Mouse (Mus musculus) lung, postnatal 0 days (tissue): ENCODE measurements around the gene Wnt10b. TPM values are rescaled to one million over a fixed set of nuclear protein-coding genes. Genes with fewer than 3 reads are reported as not detected.
A peak's percentile ranks its signal among the peaks of the same experiment; 100 is the strongest.

Experiments used
- ATAC-seq: fragments of 200-750 bp; cut with Nextera tagmentation; 2 replicates; pipeline ENCODE4 v1.8.0; 2017; ENCODE audit warnings: moderate library complexity
- DNase-seq: peaks from one replicate; pipeline ENCODE4 v3.0.0-alpha.2; 2016; ENCODE audit warnings: low spot score
- H3K27ac ChIP-seq: fragments of 300-500 bp; sonication (generic); 2 replicates; pipeline ENCODE4 v1.5.1; 2014; ENCODE audit warnings: antibody characterized with exemption, mild to moderate bottlenecking, low read length, mixed read lengths
- H3K27me3 ChIP-seq: fragments of 300-500 bp; sonication (generic); replicated peaks from 2 replicates; pipeline ENCODE4 v1.6.1; 2014; ENCODE audit warnings: low read length, mixed read lengths; ENCODE audit not compliant: insufficient read depth
- H3K36me3 ChIP-seq: fragments of 300-500 bp; sonication (generic); 2 replicates; pipeline ENCODE4 v1.6.1; 2014; ENCODE audit warnings: low read length, mixed read lengths; ENCODE audit not compliant: insufficient read depth
- H3K4me1 ChIP-seq: fragments of 300-500 bp; sonication (generic); 2 replicates; pipeline ENCODE4 v1.6.1; 2014; ENCODE audit warnings: antibody characterized with exemption, low read depth, low read length, mixed read lengths; ENCODE audit not compliant: insufficient read depth
- H3K4me2 ChIP-seq: fragments of 300-500 bp; sonication (generic); replicated peaks from 2 replicates; pipeline ENCODE4 v1.6.1; 2014; ENCODE audit warnings: low read depth, mild to moderate bottlenecking, low read length, moderate library complexity, mixed read lengths
- H3K4me3 ChIP-seq: fragments of 300-500 bp; sonication (generic); 2 replicates; pipeline ENCODE4 v1.5.1; 2014; ENCODE audit warnings: low read depth, low read length
- H3K9ac ChIP-seq: fragments of 300-500 bp; sonication (generic); replicated peaks from 2 replicates; pipeline ENCODE4 v1.6.1; 2014; ENCODE audit warnings: low read depth, mild to moderate bottlenecking
- H3K9me3 ChIP-seq: fragments of 300-500 bp; sonication (generic); 2 replicates; pipeline ENCODE4 v1.6.1; 2016; ENCODE audit warnings: low read length, mixed read lengths
- CTCF ChIP-seq: IDR thresholded peaks from 2 replicates; pipeline ENCODE4 v1.5.1; 2016; ENCODE audit warnings: antibody characterized with exemption, mild to moderate bottlenecking
- EP300 ChIP-seq: IDR thresholded peaks from 2 replicates; pipeline ENCODE4 v1.6.1; 2016; ENCODE audit warnings: antibody characterized with exemption, mild to moderate bottlenecking, control low read depth
- WGBS: fragments of 180-500 bp; shearing (Covaris S2); extraction: QIAGEN DNeasy Blood & Tissue Kit; methylation state at CpG from one replicate; pipeline ENCODE4 v1.1.7; 2014; 5-methylcytosine and 5-hydroxymethylcytosine counted together
- polyA plus RNA-seq: library from polyadenylated mRNA; unstranded; fragments of >200 nt; fragmentation: Nextera tagmentation; extraction: Ambion mirVana; gene quantifications from 2 replicates; pipeline ENCODE4 v1.2.1, GENCODE M21; 2015

Gene Wnt10b
- polyA plus RNA-seq, 1 experiment from 2014 or later = 0.13 TPM

DNA sequence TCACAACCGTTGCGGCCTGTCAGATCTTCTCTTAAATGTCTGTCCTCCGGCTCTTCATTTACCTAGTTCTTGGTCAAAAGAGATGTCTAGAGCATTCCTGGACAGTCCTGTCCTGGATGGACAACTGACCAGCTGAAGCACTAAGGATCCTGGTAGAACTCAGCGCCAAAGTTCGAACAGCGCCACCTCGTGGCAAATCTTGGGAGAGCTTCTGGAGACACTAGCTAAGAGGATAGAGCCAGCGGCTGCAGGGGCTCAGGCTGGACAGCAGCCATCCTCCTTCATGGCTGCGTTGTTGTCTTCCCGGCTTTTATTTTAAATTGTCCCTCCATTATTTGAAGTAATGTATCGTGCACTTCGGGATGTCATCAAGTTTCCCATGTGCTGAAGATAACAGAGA, 21.4 kb upstream of the Wnt10b start:
- Histone ChIP-seq H3K4me2 (no peak overlapping the region), H3K9ac (no peak overlapping the region), H3K27ac (no peak overlapping the region), H3K4me1 (no peaks in the 10 kb centered on the region), H3K9me3 (no peaks in the 10 kb centered on the region), H3K36me3 (no peaks in the 10 kb centered on the region), H3K27me3 (peaks cover 89% of the 10 kb centered on the region), H3K4me3 (no peak overlapping the region)
- peak; percentile 77 for DNase-seq
- peak; percentile 53 for ATAC-seq
- TF ChIP-seq EP300 = no peak
- TF ChIP-seq CTCF = peak; percentile 86
- WGBS = 14% methylated on average over 12 of the region's 12 CpGs

DNA sequence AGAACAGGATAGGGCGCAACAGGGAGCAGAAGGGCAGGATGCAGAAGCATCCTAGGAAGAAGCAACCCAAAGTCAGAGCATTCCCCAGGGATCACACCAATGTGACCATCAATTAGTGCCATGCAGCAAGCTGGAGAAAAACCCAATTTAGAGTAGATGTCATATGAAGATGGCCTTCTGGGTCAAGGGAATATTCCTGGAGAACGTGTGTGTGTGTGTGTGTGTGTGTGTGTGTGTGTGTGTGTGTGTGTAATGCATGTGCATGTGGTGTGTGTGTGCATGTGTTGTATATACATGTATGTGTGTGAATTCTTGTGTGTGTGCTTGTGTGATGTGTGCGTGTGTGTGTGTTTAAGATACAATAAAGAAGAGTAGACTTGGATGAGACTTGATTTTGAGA, 21.0 kb upstream of the Wnt10b start:
- H3K27me3 ChIP-seq = peaks cover 88% of the 10 kb centered on the region
- ATAC-seq = no peak
- TF ChIP-seq CTCF (no peak), EP300 (no peak)

DNA sequence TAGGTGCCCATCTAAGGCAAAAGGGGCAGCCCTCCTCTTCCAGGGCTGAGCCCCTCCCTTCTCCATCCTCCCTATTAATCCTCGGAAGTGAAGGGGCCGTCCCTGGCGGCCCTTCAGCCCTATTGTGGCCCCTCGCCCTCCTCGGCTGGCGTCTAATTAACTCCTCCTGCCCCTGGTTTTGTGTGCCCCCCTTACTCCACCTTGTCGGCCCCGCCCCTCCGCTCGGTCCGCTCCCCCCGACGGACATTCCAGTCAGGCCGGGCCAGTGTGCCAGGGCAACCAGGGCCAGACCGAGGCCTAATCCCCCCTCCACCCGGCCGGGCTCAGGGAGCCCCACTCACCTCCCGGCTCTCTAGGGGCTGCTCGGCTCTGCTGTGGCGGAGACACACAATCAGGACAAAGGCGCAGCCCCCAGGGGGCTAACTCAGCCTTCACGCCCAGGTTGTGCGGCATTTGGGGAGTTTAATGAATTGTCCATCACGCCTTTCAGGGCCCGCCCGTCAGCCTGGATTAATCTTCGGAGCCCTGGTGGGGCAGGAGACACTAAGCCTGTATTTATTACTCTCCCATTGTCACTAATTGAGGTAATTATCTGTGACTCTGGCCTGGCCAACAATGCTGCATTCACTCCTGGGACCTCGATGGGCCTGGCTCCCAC, 20.0 kb upstream of the Wnt10b start:
- TF ChIP-seq CTCF (no peak), EP300 (no peak)
- WGBS = 8% methylated on average over 26 of the region's 28 CpGs
- no peak for DNase-seq

More for the DNA sequence above, 21.0 kb upstream of the Wnt10b start:
- Histone ChIP-seq H3K27ac (no peak overlapping the region), H3K4me2 (no peak overlapping the region), H3K9me3 (no peaks in the 10 kb centered on the region), H3K4me1 (no peaks in the 10 kb centered on the region), H3K4me3 (no peak overlapping the region), H3K9ac (no peak overlapping the region), H3K36me3 (no peaks in the 10 kb centered on the region)
- DNase-seq = no peak
- 53% methylated on average over 3 of the region's 3 CpGs for WGBS

DNA sequence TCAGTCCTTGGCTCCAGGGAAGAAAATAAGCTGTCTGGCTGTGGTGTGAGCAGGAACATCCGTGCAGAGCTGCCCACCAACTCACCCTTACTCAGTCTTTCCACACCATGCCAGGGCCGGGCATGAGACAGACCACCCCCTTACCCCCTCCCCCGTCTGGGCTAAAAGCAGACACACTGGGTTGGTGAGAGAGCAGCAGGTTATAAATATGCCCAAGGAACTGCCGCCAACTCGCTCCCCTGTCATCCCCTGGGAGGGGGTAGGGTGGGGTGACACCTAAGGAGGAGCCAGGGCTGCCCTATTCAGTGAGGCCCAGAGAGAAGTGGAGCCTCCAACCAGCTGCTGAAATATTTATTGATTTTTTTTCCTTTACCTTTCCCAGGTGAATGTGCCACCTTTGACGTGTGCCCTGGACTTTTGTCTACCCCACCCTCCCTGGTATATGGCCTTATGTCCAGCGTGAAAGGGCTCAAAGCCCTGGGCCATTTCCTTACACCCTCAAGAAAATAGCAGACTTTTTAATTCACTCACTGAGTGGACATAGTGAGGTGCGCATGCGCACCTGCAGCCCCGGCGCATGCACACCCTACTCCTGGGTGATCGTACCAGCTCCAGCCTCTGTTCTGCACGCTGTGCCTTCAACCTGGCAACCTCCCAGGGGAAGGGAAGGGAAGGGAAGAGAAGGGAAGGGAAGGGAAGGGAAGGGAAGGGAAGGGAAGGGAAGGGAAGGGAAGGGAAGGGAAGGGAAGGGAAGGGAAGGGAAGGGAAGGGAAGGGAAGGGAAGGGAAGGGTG, 19.0 kb upstream of the Wnt10b start:
- no peaks in the 10 kb centered on the region for H3K36me3 ChIP-seq
- H3K27ac ChIP-seq = no peak overlapping the region
- no peaks in the 10 kb centered on the region for H3K9me3 ChIP-seq
- TF ChIP-seq EP300 = no peak
- TF ChIP-seq CTCF = no peak
- no peak overlapping the region for H3K4me3 ChIP-seq
- H3K4me1 ChIP-seq = peaks cover 4% of the 10 kb centered on the region; the same call in 1 of the 2 replicates
- no peak for DNase-seq
- H3K4me2 ChIP-seq = no peak overlapping the region
- WGBS = 4% methylated on average over 13 of the region's 13 CpGs
- H3K9ac ChIP-seq = no peak overlapping the region
- peaks cover 88% of the 10 kb centered on the region for H3K27me3 ChIP-seq
- no peak for ATAC-seq

More for the DNA sequence above, 20.0 kb upstream of the Wnt10b start:
- no peaks in the 10 kb centered on the region for H3K36me3 ChIP-seq
- H3K4me1 ChIP-seq = peaks cover 4% of the 10 kb centered on the region; the same call in 1 of the 2 replicates
- no peak for ATAC-seq
- H3K4me2 ChIP-seq = no peak overlapping the region
- H3K9ac ChIP-seq = no peak overlapping the region
- peaks cover 88% of the 10 kb centered on the region for H3K27me3 ChIP-seq
- H3K27ac ChIP-seq = no peak overlapping the region
- H3K9me3 ChIP-seq = no peaks in the 10 kb centered on the region
- no peak overlapping the region for H3K4me3 ChIP-seq

GRCm38 (mm10) chr15:98793141-98793698, 15.3 kb upstream of the Wnt10b start:
- H3K27ac ChIP-seq = no peak overlapping the region
- under 1% methylated on average over 13 of the region's 13 CpGs for WGBS
- H3K9me3 ChIP-seq = no peaks in the 10 kb centered on the region
- DNase-seq (no peak), ATAC-seq (no peak)
- H3K4me1 ChIP-seq = peaks cover 8% of the 10 kb centered on the region; the same call in 1 of the 2 replicates
- H3K27me3 ChIP-seq = peaks cover 89% of the 10 kb centered on the region
- no peak overlapping the region for H3K4me3 ChIP-seq
- no peak for TF ChIP-seq EP300
- no peak for TF ChIP-seq CTCF
- H3K36me3 ChIP-seq = no peaks in the 10 kb centered on the region
- H3K9ac ChIP-seq = no peak overlapping the region
- H3K4me2 ChIP-seq = no peak overlapping the region
